In the genomic region with DNA sequence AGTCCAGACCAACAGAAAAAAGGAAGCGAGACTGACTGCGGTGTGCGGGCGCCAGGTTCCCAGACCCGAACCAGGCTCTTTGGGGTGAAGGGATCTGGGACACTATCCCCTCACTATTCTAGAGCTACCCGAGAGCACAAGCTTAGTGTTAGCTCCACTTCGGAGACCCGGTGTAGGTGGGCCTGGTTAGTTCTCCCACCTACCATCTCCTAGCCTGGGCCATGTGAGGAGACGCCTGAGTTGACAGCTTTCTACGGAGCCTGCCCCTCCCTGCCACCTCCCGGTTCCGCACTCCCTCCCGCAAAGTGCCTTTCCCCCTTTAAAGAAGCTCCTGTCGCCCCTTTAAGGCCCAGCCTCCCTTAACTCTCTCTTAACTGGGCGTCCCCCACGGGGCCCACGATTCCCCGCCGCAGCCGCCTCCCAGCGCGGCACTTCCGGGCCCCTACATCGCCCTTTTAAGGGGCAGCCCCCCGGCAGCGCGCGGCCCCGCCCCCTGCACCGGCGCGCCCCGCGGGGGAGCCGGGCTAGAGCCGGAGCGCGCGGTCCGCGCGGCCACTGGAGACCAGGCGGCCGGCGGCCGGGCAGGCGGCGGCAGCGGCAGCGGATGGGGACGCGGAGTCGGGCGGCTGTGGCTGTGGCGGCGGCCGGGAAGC, we compare ENCODE assay signal across 8 mouse cellular contexts. TPM values are rescaled to one million over a fixed set of nuclear protein-coding genes. Genes with fewer than 3 reads are reported as not detected.
A peak's percentile ranks its signal among the peaks of the same experiment; 100 is the strongest.
DNase-seq lines count a peak whose midpoint lies in the region; ATAC-seq and TF ChIP-seq lines count a peak whose summit lies in the region.

A gene (plus strand): TSS at position 527 of the 653 bp plus-strand sequence.

- no peaks in the 10 kb centered on the region for H3K9me3 ChIP-seq in E14TG2a.4 (ENCODE audit: low read length)
- no peaks in the 10 kb centered on the region for H3K9me3 ChIP-seq in forebrain, embryonic 12.5 days
- no peaks in the 10 kb centered on the region for H3K9me3 ChIP-seq in heart, embryonic 16.5 days (replicated peaks; ENCODE audit: control insufficient read depth, low read length)
- H3K9me3 ChIP-seq in liver, embryonic 16.5 days (replicated peaks; ENCODE audit: control insufficient read depth, low read length), result no peaks in the 10 kb centered on the region
- no peaks in the 10 kb centered on the region for H3K9me3 ChIP-seq in neural tube, embryonic 13.5 days

- H3K4me2 ChIP-seq in forebrain, embryonic 12.5 days, result peak within 1 kb of the TSS; percentile 98
- H3K4me2 ChIP-seq in heart, embryonic 16.5 days (ENCODE audit: low read depth, low read length), result peak within 1 kb of the TSS; percentile 93
- peak within 1 kb of the TSS; percentile 99 for H3K4me2 ChIP-seq in liver, embryonic 16.5 days (ENCODE audit: low read depth, low read length)
- peak within 1 kb of the TSS; percentile 93 for H3K4me2 ChIP-seq in neural tube, embryonic 13.5 days

- WGBS in forebrain, embryonic 12.5 days, result under 1% methylated on average over 51 of the region's 57 CpGs
- under 1% methylated on average over 53 of the region's 57 CpGs for WGBS in heart, embryonic 16.5 days
- under 1% methylated on average over 53 of the region's 57 CpGs for WGBS in liver, embryonic 16.5 days (ENCODE audit: insufficient replicate concordance)
- 0% methylated on average over 41 of the region's 57 CpGs for WGBS in neural tube, embryonic 13.5 days

- peak within 1 kb of the TSS; percentile 79 for H3K4me3 ChIP-seq in E14TG2a.4 (replicated peaks; ENCODE audit: low read length)
- peak within 1 kb of the TSS; percentile 94 for H3K4me3 ChIP-seq in forebrain, embryonic 12.5 days (replicated peaks)
- peak within 1 kb of the TSS; percentile 82 for H3K4me3 ChIP-seq in heart, embryonic 16.5 days (ENCODE audit: low read length)
- H3K4me3 ChIP-seq in liver, embryonic 16.5 days (ENCODE audit: low read depth, low read length), result peak within 1 kb of the TSS; percentile 85
- H3K4me3 ChIP-seq in neural tube, embryonic 13.5 days, result peak within 1 kb of the TSS; percentile 93

- DNase-seq in c-Kit-positive CD71-positive TER-119-negative erythroid progenitor cells, embryonic 14.5 days (ENCODE audit: low read depth), result peak; percentile 77
- DNase-seq in kidney, postnatal 25 days, result peak; percentile 86 to 96
- DNase-seq in telencephalon, adult 2 months (ENCODE audit: low read depth, low spot score), result peak; percentile 87

- peak within 1 kb of the TSS; percentile 87 for H3K9ac ChIP-seq in forebrain, embryonic 12.5 days
- H3K9ac ChIP-seq in heart, embryonic 16.5 days (ENCODE audit: low read length), result peak within 1 kb of the TSS; percentile 97
- peak within 1 kb of the TSS; percentile 89 for H3K9ac ChIP-seq in liver, embryonic 16.5 days (ENCODE audit: low read depth, low read length)
- peak within 1 kb of the TSS; percentile 97 for H3K9ac ChIP-seq in neural tube, embryonic 13.5 days

- ATAC-seq in forebrain, embryonic 12.5 days (ENCODE audit: low FRiP score), result peak; percentile 92
- peak; percentile 85 for ATAC-seq in heart, embryonic 16.5 days (replicated peaks; ENCODE audit: extremely low read depth, insufficient read depth, low FRiP score)
- peak; percentile 90 for ATAC-seq in liver, embryonic 16.5 days (ENCODE audit: low read depth)
- peak; percentile 94 for ATAC-seq in neural tube, embryonic 13.5 days (ENCODE audit: low read depth)

- H3K36me3 ChIP-seq in E14TG2a.4 (ENCODE audit: insufficient read depth, low read length), result no peaks in the 10 kb centered on the region
- peaks cover 4% of the 10 kb centered on the region; the same call in 1 of the 2 replicates for H3K36me3 ChIP-seq in forebrain, embryonic 12.5 days (replicated peaks)
- peaks cover 3% of the 10 kb centered on the region for H3K36me3 ChIP-seq in heart, embryonic 16.5 days (ENCODE audit: control insufficient read depth, insufficient read depth)
- no peaks in the 10 kb centered on the region for H3K36me3 ChIP-seq in liver, embryonic 16.5 days (ENCODE audit: control insufficient read depth, insufficient read depth)
- no peaks in the 10 kb centered on the region for H3K36me3 ChIP-seq in neural tube, embryonic 13.5 days

- peaks cover 80% of the 10 kb centered on the region for H3K27me3 ChIP-seq in E14TG2a.4 (ENCODE audit: insufficient read depth, low read length)
- peaks cover 38% of the 10 kb centered on the region for H3K27me3 ChIP-seq in forebrain, embryonic 12.5 days
- peaks cover 2% of the 10 kb centered on the region; the same call in 1 of the 2 replicates for H3K27me3 ChIP-seq in heart, embryonic 16.5 days (ENCODE audit: control insufficient read depth, insufficient read depth, low read length)
- H3K27me3 ChIP-seq in liver, embryonic 16.5 days (ENCODE audit: control insufficient read depth, insufficient read depth, low read depth, low read length), result peaks cover 9% of the 10 kb centered on the region; the same call in 1 of the 2 replicates
- peaks cover 29% of the 10 kb centered on the region for H3K27me3 ChIP-seq in neural tube, embryonic 13.5 days

- no peak for TF ChIP-seq CTCF in E14TG2a.4 (conservative IDR thresholded peaks at IDR 0.05; ENCODE audit: low read length)

- H3K27ac ChIP-seq in forebrain, embryonic 12.5 days, result peak within 1 kb of the TSS; percentile 37; the same call in 1 of the 2 replicates
- H3K27ac ChIP-seq in heart, embryonic 16.5 days (ENCODE audit: low read length), result peak within 1 kb of the TSS; percentile 87
- peak within 1 kb of the TSS; percentile 46 for H3K27ac ChIP-seq in liver, embryonic 16.5 days (ENCODE audit: low read length)
- H3K27ac ChIP-seq in neural tube, embryonic 13.5 days (replicated peaks), result peak within 1 kb of the TSS; percentile 81

- H3K4me1 ChIP-seq in E14TG2a.4 (replicated peaks; ENCODE audit: low read depth, low read length), result peaks cover 31% of the 10 kb centered on the region
- H3K4me1 ChIP-seq in forebrain, embryonic 12.5 days, result peaks cover 42% of the 10 kb centered on the region
- peaks cover 39% of the 10 kb centered on the region for H3K4me1 ChIP-seq in heart, embryonic 16.5 days (ENCODE audit: control insufficient read depth, insufficient read depth, low read length)
- peaks cover 30% of the 10 kb centered on the region for H3K4me1 ChIP-seq in liver, embryonic 16.5 days (ENCODE audit: control insufficient read depth, low read depth, low read length)
- H3K4me1 ChIP-seq in neural tube, embryonic 13.5 days (replicated peaks), result peaks cover 53% of the 10 kb centered on the region

RNA-seq across cellular contexts. Expression of the gene that starts here (rescaled TPM):
- polyA plus RNA-seq in forebrain, embryonic 12.5 days (2016; fragmentation: Nextera tagmentation; extraction: Ambion mirVana), result 22.3 and 24.4 TPM in 2 replicates
- 45.2 and 47.3 TPM in 2 replicates for polyA plus RNA-seq in heart, embryonic 16.5 days (2015; fragmentation: Nextera tagmentation; extraction: Ambion mirVana)
- 12.0 and 12.1 TPM in 2 replicates for polyA plus RNA-seq in liver, embryonic 16.5 days (2015; fragmentation: Nextera tagmentation; extraction: Ambion mirVana)
- 23.7 and 25.3 TPM in 2 replicates for polyA plus RNA-seq in neural tube, embryonic 13.5 days (2015; fragmentation: Nextera tagmentation; extraction: Ambion mirVana)

Comparison
In these comparisons a context has a peak if more than half of its experiments do, and no peak if none do; other contexts are left out.
1. Peak in every context shown above with its lines: DNase-seq, ATAC-seq, H3K4me3 ChIP-seq and H3K27ac ChIP-seq.
2. H3K27ac ChIP-seq: peak in every context shown above with its lines; median percentile 87 in heart, embryonic 16.5 days; 81 in neural tube, embryonic 13.5 days; 46 in liver, embryonic 16.5 days; 37 in forebrain, embryonic 12.5 days.